Mouse (Mus musculus): ENCODE measurements at regions not wholly inside any gene's neighbourhood (a gene's known extent, or its start where the extent isn't known, plus 50 kb on each side); places are given as distances from the start of the nearest gene placed in this dataset.

DNA sequence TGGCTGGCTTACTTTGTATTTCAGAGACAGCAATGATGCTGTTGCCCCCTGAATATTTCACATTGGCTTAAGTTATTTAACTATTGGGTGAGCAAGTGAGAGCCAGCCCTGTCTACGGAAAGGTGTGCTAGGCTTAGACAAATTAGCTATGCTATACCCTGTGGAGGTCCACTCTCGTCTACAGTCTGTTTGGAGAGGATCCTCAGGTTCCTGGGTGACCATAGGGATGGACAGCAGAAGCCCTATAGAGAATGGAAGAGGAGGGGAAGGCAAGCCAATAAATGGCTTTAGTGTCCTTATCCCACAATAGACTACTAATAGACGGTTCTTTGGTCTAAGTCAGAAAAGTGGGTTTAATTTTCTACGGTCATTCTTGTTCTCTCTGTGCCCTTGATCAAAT lies 455.3 kb upstream of the Nr2f2 start:
- H3K4me1 ChIP-seq (ENCODE audit: control insufficient read depth, insufficient read depth, low read length): no peaks in the 10 kb centered on the region
- TF ChIP-seq CTCF (IDR thresholded peaks at IDR 0.05; ENCODE audit: insufficient read depth, low read depth, low read length) (no peak), POLR2A (IDR thresholded peaks at IDR 0.05; ENCODE audit: insufficient read depth, low read depth, low read length) (no peak)
- no peak overlapping the region for H3K4me3 ChIP-seq (ENCODE audit: insufficient read depth, low read depth, low read length)
- no peak overlapping the region for H3K27ac ChIP-seq (ENCODE audit: insufficient read depth, low read depth, low read length)
- WGBS: 91% methylated on average over 4 of the region's 4 CpGs

DNA sequence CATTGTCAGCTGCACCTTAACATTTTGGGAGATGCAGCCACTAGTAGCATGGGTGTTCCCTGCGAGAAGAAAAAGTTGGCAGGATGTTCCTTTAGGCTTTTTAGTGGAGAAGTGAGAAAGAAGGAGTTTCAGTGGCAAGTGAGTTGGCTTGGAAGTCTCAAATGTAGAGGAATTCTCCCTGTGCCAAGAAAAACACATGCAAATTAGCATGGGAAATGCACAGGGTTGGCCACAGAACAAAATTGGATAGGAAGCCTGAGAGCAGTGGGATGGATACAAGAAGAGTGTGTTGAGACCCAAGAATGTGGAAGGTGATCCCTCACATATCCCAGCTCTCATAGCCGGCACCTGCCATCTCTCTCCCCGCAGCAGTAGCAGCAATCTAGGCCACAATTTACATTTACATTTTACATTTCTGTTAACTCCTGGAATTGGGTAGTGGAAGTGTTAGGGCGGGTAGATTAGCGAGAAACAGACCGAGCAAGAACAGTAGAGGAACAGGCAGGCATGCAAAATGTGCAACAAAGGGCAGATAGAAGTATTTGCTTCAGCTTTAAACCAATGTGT lies 450.9 kb upstream of the Nr2f2 start:
- no peak overlapping the region for H3K4me3 ChIP-seq (ENCODE audit: insufficient read depth, low read depth, low read length)
- no peak overlapping the region for H3K27ac ChIP-seq (ENCODE audit: insufficient read depth, low read depth, low read length)
- H3K4me1 ChIP-seq (ENCODE audit: control insufficient read depth, insufficient read depth, low read length): no peaks in the 10 kb centered on the region
- no peak for TF ChIP-seq CTCF (IDR thresholded peaks at IDR 0.05; ENCODE audit: insufficient read depth, low read depth, low read length)
- WGBS: 69% methylated on average over 6 of the region's 6 CpGs

DNA sequence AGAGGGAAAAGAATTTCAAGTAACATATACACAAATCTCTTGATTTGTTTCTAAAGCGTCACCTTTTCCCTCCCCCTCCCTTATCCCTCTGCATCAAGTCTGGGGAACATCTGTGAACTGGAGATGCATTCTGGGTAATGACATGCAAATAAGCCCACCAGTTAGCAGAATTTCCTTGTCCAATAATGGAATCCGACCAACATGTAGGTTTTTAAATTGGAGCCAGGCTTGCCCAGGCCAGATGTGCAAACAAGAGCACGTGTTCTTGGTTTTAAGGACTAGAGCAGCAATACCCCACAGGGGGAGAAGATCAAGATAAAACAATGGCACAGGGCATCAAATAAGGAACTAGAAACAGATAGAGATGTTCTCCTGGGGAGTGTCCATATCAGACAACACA lies 447.9 kb upstream of the Nr2f2 start:
- WGBS: 71% methylated on average over 3 of the region's 3 CpGs
- Histone ChIP-seq H3K4me3 (ENCODE audit: insufficient read depth, low read depth, low read length) (no peak overlapping the region), H3K27ac (ENCODE audit: insufficient read depth, low read depth, low read length) (no peak overlapping the region), H3K4me1 (ENCODE audit: control insufficient read depth, insufficient read depth, low read length) (no peaks in the 10 kb centered on the region)
- TF ChIP-seq POLR2A (IDR thresholded peaks at IDR 0.05; ENCODE audit: insufficient read depth, low read depth, low read length) (no peak), CTCF (IDR thresholded peaks at IDR 0.05; ENCODE audit: insufficient read depth, low read depth, low read length) (no peak)

DNA sequence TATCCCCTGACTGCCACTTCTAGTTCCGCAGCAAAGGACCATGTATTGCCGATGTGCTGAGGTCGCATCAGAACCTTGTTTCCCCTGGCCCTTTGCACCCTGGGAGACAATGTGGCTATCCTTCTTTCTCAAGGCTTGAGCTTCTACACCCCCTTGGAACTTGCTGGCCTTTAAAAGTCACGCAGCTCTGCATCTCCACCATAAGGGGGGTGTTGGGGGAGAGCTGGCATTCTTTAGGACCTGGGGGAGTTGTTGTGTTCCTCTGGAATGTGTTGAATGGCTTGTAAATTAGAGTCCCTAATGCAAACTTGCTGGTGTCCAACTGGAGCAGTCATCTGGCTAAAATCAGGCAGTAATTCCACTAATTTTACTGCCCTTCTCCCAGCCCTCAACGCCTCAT lies 446.6 kb upstream of the Nr2f2 start:
- WGBS: 82% methylated on average over 5 of the region's 5 CpGs
- TF ChIP-seq POLR2A (IDR thresholded peaks at IDR 0.05; ENCODE audit: insufficient read depth, low read depth, low read length) (no peak), CTCF (IDR thresholded peaks at IDR 0.05; ENCODE audit: insufficient read depth, low read depth, low read length) (no peak)

DNA sequence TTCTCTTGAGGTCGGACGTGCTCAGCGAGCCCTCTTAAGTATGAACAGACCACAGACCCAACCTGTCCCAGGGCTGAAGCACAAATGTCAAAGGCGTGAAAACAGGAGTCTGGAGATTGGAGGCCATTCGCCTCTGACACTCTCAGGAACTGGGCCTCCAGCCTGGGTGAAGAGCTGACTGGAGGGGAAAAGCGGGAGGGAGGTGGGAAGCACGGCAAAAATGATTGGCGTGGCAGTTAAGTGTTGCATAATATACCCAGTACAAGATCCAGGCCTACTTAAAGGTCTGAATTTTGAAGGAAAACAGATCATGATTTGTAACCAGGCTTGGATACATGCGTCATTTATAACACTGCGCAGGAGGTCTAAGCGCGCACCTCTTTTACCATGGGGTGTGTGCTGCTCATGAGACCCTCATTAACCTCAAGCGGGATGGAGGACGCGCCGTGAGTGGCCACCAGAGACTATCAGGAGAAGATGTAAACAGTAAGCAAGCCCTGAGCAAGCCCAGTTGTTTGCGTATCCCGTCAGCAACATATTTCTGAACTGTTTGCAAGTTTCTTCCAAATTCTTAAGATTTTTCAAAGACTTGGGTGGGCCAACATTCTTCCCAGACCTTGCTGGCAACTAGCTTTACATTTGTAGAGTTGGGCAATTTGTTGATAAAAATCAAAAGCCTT lies 444.0 kb upstream of the Nr2f2 start:
- no peak overlapping the region for H3K27ac ChIP-seq (ENCODE audit: insufficient read depth, low read depth, low read length)
- H3K4me1 ChIP-seq (ENCODE audit: control insufficient read depth, insufficient read depth, low read length): no peaks in the 10 kb centered on the region
- 94% methylated on average over 18 of the region's 18 CpGs for WGBS
- TF ChIP-seq CTCF (IDR thresholded peaks at IDR 0.05; ENCODE audit: insufficient read depth, low read depth, low read length): no peak
- no peak for TF ChIP-seq POLR2A (IDR thresholded peaks at IDR 0.05; ENCODE audit: insufficient read depth, low read depth, low read length)
- no peak overlapping the region for H3K4me3 ChIP-seq (ENCODE audit: insufficient read depth, low read depth, low read length)

More for the DNA sequence above, 446.6 kb upstream of the Nr2f2 start:
- no peaks in the 10 kb centered on the region for H3K4me1 ChIP-seq (ENCODE audit: control insufficient read depth, insufficient read depth, low read length)
- no peak overlapping the region for H3K4me3 ChIP-seq (ENCODE audit: insufficient read depth, low read depth, low read length)
- no peak overlapping the region for H3K27ac ChIP-seq (ENCODE audit: insufficient read depth, low read depth, low read length)

DNA sequence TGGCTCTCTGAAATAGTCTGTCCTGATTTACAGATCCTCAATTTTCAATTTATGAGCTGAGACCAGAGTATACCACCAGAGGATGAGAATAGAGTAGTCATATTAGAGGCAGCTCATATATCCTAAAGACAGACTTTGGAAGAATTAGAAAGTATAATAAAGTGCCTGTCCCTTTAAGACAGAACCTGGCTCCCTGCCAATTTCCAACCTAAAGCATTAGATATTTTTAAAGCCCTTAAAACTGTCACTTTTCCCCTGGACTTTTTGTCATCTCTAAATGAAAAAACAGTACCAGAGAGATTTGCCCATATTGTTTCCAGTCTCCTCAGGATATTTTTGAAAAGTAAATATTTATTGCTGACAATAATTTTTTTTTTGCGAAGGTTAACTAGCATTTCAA lies 437.7 kb upstream of the Nr2f2 start:
- no peaks in the 10 kb centered on the region for H3K4me1 ChIP-seq (ENCODE audit: control insufficient read depth, insufficient read depth, low read length)
- no peak overlapping the region for H3K27ac ChIP-seq (ENCODE audit: insufficient read depth, low read depth, low read length)
- H3K4me3 ChIP-seq (ENCODE audit: insufficient read depth, low read depth, low read length): no peak overlapping the region
- 66% methylated on average over 1 of the region's 1 CpGs for WGBS
- TF ChIP-seq POLR2A (IDR thresholded peaks at IDR 0.05; ENCODE audit: insufficient read depth, low read depth, low read length) (no peak), CTCF (IDR thresholded peaks at IDR 0.05; ENCODE audit: insufficient read depth, low read depth, low read length) (no peak)

DNA sequence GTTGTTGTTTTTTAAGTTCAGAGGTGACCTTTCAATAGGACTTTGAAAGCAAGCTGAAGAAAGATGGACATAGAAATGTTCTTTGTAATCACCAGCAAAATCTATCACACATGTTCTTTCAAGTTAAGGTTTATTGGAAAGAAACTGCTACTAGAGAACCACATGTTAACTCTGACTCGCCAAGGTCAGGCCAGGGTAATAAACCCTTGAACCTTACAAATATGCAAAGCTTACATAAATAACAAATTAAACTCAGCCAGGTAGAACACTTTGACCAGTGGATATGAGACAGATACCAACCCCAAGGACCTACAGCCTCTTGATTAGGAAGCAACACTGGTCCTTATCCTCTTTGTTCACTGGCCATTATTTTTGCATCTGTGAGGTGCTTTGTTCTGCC lies 433.4 kb upstream of the Nr2f2 start:
- Histone ChIP-seq H3K27ac (ENCODE audit: insufficient read depth, low read depth, low read length) (no peak overlapping the region), H3K4me3 (ENCODE audit: insufficient read depth, low read depth, low read length) (no peak overlapping the region), H3K4me1 (ENCODE audit: control insufficient read depth, insufficient read depth, low read length) (no peaks in the 10 kb centered on the region)
- TF ChIP-seq POLR2A (IDR thresholded peaks at IDR 0.05; ENCODE audit: insufficient read depth, low read depth, low read length): no peak
- no peak for TF ChIP-seq CTCF (IDR thresholded peaks at IDR 0.05; ENCODE audit: insufficient read depth, low read depth, low read length)
- WGBS: 95% methylated on average over 1 of the region's 1 CpGs

DNA sequence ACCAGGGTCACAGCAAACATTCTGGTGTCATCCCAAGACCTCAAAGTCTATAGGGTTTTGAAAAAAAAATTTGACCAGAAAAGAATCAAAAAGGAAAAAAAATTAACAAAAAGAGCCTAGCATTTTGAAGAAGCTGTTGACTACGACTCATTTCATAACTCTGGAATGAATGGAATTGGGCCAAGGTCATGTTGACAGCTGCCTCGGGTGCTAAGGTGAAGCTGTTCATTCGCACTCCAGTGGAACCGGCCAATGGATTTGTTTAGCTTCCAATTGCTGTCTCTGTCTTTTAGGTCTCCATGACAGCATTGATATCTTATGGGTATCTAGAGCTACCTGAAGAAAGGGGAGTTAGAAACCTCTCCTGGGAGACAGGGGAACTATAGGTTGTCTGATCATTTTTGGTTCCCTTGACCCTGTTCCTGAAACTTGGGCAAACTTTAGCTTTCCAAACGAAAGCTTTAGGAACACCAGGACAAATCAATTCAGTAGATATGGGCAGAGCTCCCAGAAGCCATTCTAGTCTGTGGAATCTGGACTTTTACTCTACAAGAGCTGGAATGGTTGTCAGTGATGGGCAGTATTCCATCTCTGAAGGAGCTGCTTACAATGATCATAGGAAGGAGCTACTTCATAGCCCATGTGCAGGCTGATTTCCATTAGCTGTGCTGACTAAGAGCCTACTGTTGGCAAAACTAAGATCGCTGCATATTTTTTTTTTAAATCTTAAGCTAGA lies 432.7 kb upstream of the Nr2f2 start:
- no peaks in the 10 kb centered on the region for H3K4me1 ChIP-seq (ENCODE audit: control insufficient read depth, insufficient read depth, low read length)
- TF ChIP-seq CTCF (IDR thresholded peaks at IDR 0.05; ENCODE audit: insufficient read depth, low read depth, low read length): no peak
- TF ChIP-seq POLR2A (IDR thresholded peaks at IDR 0.05; ENCODE audit: insufficient read depth, low read depth, low read length): no peak
- no peak overlapping the region for H3K4me3 ChIP-seq (ENCODE audit: insufficient read depth, low read depth, low read length)
- no peak overlapping the region for H3K27ac ChIP-seq (ENCODE audit: insufficient read depth, low read depth, low read length)
- WGBS: 78% methylated on average over 6 of the region's 6 CpGs

DNA sequence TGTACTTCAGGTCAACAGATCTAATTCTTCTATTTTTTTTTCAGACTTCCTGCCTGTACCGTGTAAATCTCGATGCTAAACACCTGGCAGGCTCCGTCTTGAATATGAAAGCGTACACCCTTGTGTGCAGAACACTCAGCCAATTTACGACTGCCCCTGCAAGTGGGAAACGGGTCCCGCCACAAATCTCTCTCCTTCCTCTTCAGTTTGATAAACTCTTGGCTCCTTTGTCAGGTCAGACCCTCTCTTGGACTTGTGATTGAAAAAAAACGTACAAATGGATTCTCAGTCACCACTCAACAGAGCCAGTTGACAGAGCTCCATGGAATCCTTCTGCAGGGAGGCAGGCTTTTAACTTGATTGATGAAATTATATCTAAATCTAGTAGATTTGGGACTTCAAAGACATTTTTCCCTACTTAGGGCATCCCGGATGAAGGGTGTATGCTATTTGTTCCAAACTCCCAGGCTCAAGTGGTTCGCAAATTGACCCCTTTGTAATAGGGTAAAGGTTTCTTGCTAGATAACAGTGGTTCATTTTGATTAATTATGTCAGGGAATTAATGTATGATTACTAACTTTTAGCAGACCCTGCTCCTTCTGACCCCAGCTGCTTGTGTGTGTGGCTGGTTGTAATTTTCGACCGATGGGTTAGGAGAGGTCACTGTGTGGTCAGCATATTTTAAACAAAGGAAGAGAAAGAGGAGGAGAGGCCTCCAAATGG lies 429.7 kb upstream of the Nr2f2 start:
- TF ChIP-seq CTCF (IDR thresholded peaks at IDR 0.05; ENCODE audit: insufficient read depth, low read depth, low read length) (no peak), POLR2A (IDR thresholded peaks at IDR 0.05; ENCODE audit: insufficient read depth, low read depth, low read length) (no peak)
- WGBS: 79% methylated on average over 12 of the region's 12 CpGs
- Histone ChIP-seq H3K4me3 (ENCODE audit: insufficient read depth, low read depth, low read length) (no peak overlapping the region), H3K4me1 (ENCODE audit: control insufficient read depth, insufficient read depth, low read length) (no peaks in the 10 kb centered on the region), H3K27ac (ENCODE audit: insufficient read depth, low read depth, low read length) (no peak overlapping the region)
